Mouse (Mus musculus): ENCODE data around the gene Hoxd3. TPM values are rescaled to one million over a fixed set of nuclear protein-coding genes. Genes with fewer than 3 reads are reported as not detected.

Hoxd3 gene
- total and polyA plus RNA-seq, 3 experiments, result not detected

DNA sequence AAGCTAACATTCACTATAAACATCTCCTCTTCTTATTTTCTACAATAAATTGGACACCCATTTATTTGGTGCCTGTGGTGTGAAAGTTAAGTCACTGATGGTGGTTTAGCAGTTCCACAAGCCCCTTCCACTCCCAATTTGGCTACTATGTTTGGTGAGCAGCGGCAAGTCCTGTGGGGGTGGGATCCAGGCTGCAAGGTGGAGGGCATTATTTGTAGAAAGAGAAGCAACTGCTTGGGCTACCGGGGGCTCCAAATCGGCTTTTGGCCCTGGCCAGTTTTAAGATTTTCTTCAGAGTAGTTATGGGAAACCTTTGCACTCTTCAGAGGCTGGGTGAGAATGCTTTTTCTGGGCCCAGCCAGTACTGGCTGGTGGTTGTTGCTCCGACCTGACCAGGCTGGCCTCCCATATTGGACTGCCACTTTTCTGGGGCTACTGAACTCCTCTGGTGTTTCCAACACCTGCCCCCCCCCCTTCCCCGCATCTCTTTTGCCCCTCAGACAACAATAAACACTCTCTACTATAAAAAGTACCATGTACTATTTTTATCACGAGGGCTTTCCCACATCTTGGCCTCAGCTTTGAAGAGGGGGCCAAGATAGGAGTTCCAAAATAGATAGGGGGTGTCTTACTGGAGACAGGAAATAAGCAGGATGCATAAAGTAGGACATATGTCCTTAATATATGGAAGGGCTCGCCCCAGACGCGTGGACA, 20.2 kb downstream of the Hoxd3 start:
- no peaks in the 10 kb centered on the region for H3K9me3 ChIP-seq (replicated peaks; ENCODE audit: insufficient read depth, low read length)
- TF ChIP-seq GABPA (IDR thresholded peaks at IDR 0.05; ENCODE audit: low read depth, low read length) (no peak), ZKSCAN1 (IDR thresholded peaks at IDR 0.05; ENCODE audit: low read depth, low read length) (no peak)
- no peaks in the 10 kb centered on the region for H3K79me2 ChIP-seq (ENCODE audit: control insufficient read depth, insufficient read depth, low read length, poor library complexity)
- no peak overlapping the region for H3K27ac ChIP-seq (ENCODE audit: control insufficient read depth, low read depth, low read length)
- H3K9ac ChIP-seq (ENCODE audit: control insufficient read depth, low read depth, low read length, poor library complexity, severe bottlenecking), result no peak overlapping the region
- no peaks in the 10 kb centered on the region for H3K4me1 ChIP-seq (ENCODE audit: control insufficient read depth in 1 of 2, insufficient read depth in 2 of 2, low read length in 2 of 2)
- no peaks in the 10 kb centered on the region for H3K36me3 ChIP-seq (ENCODE audit: control insufficient read depth in 1 of 2, insufficient read depth in 2 of 2, low read length in 2 of 2)
- H3K27me3 ChIP-seq (ENCODE audit: control insufficient read depth in 1 of 2, insufficient read depth in 2 of 2, low read length in 2 of 2), result peaks cover 0 to 2% of the 10 kb centered on the region in 2 experiments; a peak in 2 of 4 replicates
- no peak overlapping the region for H3K4me3 ChIP-seq (ENCODE audit: control insufficient read depth in 1 of 2, insufficient read depth in 1 of 2, low read depth in 2 of 2, low read length in 2 of 2)
- no peak for DNase-seq (ENCODE audit: low read depth, low spot score)

- H3K27me3 ChIP-seq (ENCODE audit: control insufficient read depth in 1 of 2, insufficient read depth in 2 of 2, low read length in 2 of 2), result peaks cover 0 to 2% of the 10 kb centered on the region in 2 experiments; a peak in 2 of 4 replicates
- no peak overlapping the region for H3K4me3 ChIP-seq (ENCODE audit: control insufficient read depth in 1 of 2, insufficient read depth in 1 of 2, low read depth in 2 of 2, low read length in 2 of 2)
- no peak for DNase-seq (ENCODE audit: low read depth, low spot score)
- TF ChIP-seq ZMIZ1 (IDR thresholded peaks at IDR 0.05; ENCODE audit: low read depth, low read length) (no peak), ZKSCAN1 (IDR thresholded peaks at IDR 0.05; ENCODE audit: low read depth, low read length) (no peak), EP300 (IDR thresholded peaks at IDR 0.05; ENCODE audit: low read depth in 1 of 2, low read length in 2 of 2) (no peak), USF1 (IDR thresholded peaks at IDR 0.05; ENCODE audit: low read depth, low read length) (no peak), BHLHE40 (IDR thresholded peaks at IDR 0.05; ENCODE audit: borderline replicate concordance, low read depth, low read length) (no peak), RAD21 (IDR thresholded peaks at IDR 0.05; ENCODE audit: low read depth, low read length) (no peak), NELFE (IDR thresholded peaks at IDR 0.05; ENCODE audit: low read depth, low read length) (no peak), ZC3H11A (IDR thresholded peaks at IDR 0.05; ENCODE audit: low read depth, low read length) (no peak)
- no peak overlapping the region for H3K9ac ChIP-seq (ENCODE audit: control insufficient read depth, low read depth, low read length, poor library complexity, severe bottlenecking)
- H3K4me1 ChIP-seq (ENCODE audit: control insufficient read depth in 1 of 2, insufficient read depth in 2 of 2, low read length in 2 of 2), result no peaks in the 10 kb centered on the region
- H3K79me2 ChIP-seq (ENCODE audit: control insufficient read depth, insufficient read depth, low read length, poor library complexity), result no peaks in the 10 kb centered on the region
- H3K9me3 ChIP-seq (replicated peaks; ENCODE audit: insufficient read depth, low read length), result no peaks in the 10 kb centered on the region
- no peaks in the 10 kb centered on the region for H3K36me3 ChIP-seq (ENCODE audit: control insufficient read depth in 1 of 2, insufficient read depth in 2 of 2, low read length in 2 of 2)
- no peak overlapping the region for H3K27ac ChIP-seq (ENCODE audit: control insufficient read depth, low read depth, low read length)
Measured at GRCm38 (mm10) chr2:74732513-74733316, 21.0 kb downstream of the Hoxd3 start.

GRCm38 (mm10) chr2:74733317-74733661, 21.6 kb downstream of the Hoxd3 start:
- DNase-seq (ENCODE audit: low read depth, low spot score), result no peak
- H3K27me3 ChIP-seq (ENCODE audit: control insufficient read depth in 1 of 2, insufficient read depth in 2 of 2, low read length in 2 of 2), result peaks cover 0 to 2% of the 10 kb centered on the region in 2 experiments; a peak in 2 of 4 replicates
- H3K4me3 ChIP-seq (ENCODE audit: control insufficient read depth in 1 of 2, insufficient read depth in 1 of 2, low read depth in 2 of 2, low read length in 2 of 2), result no peak overlapping the region
- H3K27ac ChIP-seq (ENCODE audit: control insufficient read depth, low read depth, low read length), result no peak overlapping the region
- TF ChIP-seq HCFC1 (IDR thresholded peaks at IDR 0.05; ENCODE audit: low read depth, low read length) (no peak), UBTF (IDR thresholded peaks at IDR 0.05; ENCODE audit: borderline replicate concordance, insufficient read depth, low read depth, low read length) (no peak), MXI1 (IDR thresholded peaks at IDR 0.05; ENCODE audit: low read depth, low read length) (no peak), MYC (IDR thresholded peaks at IDR 0.05; ENCODE audit: low read depth, low read length) (no peak), SIN3A (IDR thresholded peaks at IDR 0.05; ENCODE audit: low read length) (no peak), MAZ (IDR thresholded peaks at IDR 0.05; ENCODE audit: low read depth, low read length) (no peak), SMC3 (IDR thresholded peaks at IDR 0.05; ENCODE audit: low read depth, low read length) (no peak), USF1 (IDR thresholded peaks at IDR 0.05; ENCODE audit: low read depth, low read length) (no peak), EP300 (IDR thresholded peaks at IDR 0.05; ENCODE audit: low read depth in 1 of 2, low read length in 2 of 2) (no peak), POLR2AphosphoS2 (IDR thresholded peaks at IDR 0.05; ENCODE audit: low read length) (no peak), KAT2A (conservative IDR thresholded peaks at IDR 0.05; ENCODE audit: low read depth, low read length) (no peak)
- H3K9ac ChIP-seq (ENCODE audit: control insufficient read depth, low read depth, low read length, poor library complexity, severe bottlenecking), result no peak overlapping the region
- no peaks in the 10 kb centered on the region for H3K36me3 ChIP-seq (ENCODE audit: control insufficient read depth in 1 of 2, insufficient read depth in 2 of 2, low read length in 2 of 2)
- no peaks in the 10 kb centered on the region for H3K4me1 ChIP-seq (ENCODE audit: control insufficient read depth in 1 of 2, insufficient read depth in 2 of 2, low read length in 2 of 2)
- H3K9me3 ChIP-seq (replicated peaks; ENCODE audit: insufficient read depth, low read length), result no peaks in the 10 kb centered on the region
- no peaks in the 10 kb centered on the region for H3K79me2 ChIP-seq (ENCODE audit: control insufficient read depth, insufficient read depth, low read length, poor library complexity)
